Mouse (Mus musculus): ENCODE measurements around the gene Sec14l1. TPM values are rescaled to one million over a fixed set of nuclear protein-coding genes. Genes with fewer than 3 reads are reported as not detected.

The Sec14l1 gene
- polyA plus RNA-seq, 1 experiment from 2014 or later = 41.6 TPM

GRCm38 (mm10) chr11:117185076-117185933 lies 70.3 kb downstream of the Sec14l1 start:
- Histone ChIP-seq H3K27ac (ENCODE audit: low read depth, low read length) (no peak overlapping the region), H3K36me3 (ENCODE audit: control insufficient read depth, insufficient read depth, low read length) (no peaks in the 10 kb centered on the region), H3K4me2 (ENCODE audit: low read depth, low read length) (no peak overlapping the region), H3K9ac (replicated peaks; ENCODE audit: low read depth, low read length) (no peak overlapping the region), H3K9me3 (ENCODE audit: control insufficient read depth, low read length) (no peaks in the 10 kb centered on the region), H3K4me3 (ENCODE audit: low read depth, low read length) (no peak overlapping the region), H3K27me3 (ENCODE audit: control insufficient read depth, insufficient read depth, low read length) (no peaks in the 10 kb centered on the region), H3K4me1 (ENCODE audit: control insufficient read depth, insufficient read depth, low read length) (no peaks in the 10 kb centered on the region)
- ATAC-seq (ENCODE audit: low read depth) = no peak
- WGBS = 45% methylated on average over 21 of the region's 21 CpGs

GRCm38 (mm10) chr11:117191524-117191923 lies 76.6 kb downstream of the Sec14l1 start:
- no peak overlapping the region for H3K4me3 ChIP-seq (ENCODE audit: low read depth, low read length)
- H3K36me3 ChIP-seq (ENCODE audit: control insufficient read depth, insufficient read depth, low read length) = no peaks in the 10 kb centered on the region
- H3K9ac ChIP-seq (replicated peaks; ENCODE audit: low read depth, low read length) = no peak overlapping the region
- H3K9me3 ChIP-seq (ENCODE audit: control insufficient read depth, low read length) = no peaks in the 10 kb centered on the region
- 77% methylated on average over 5 of the region's 5 CpGs for WGBS
- no peaks in the 10 kb centered on the region for H3K27me3 ChIP-seq (ENCODE audit: control insufficient read depth, insufficient read depth, low read length)
- H3K4me1 ChIP-seq (ENCODE audit: control insufficient read depth, insufficient read depth, low read length) = no peaks in the 10 kb centered on the region
- no peak overlapping the region for H3K27ac ChIP-seq (ENCODE audit: low read depth, low read length)
- no peak overlapping the region for H3K4me2 ChIP-seq (ENCODE audit: low read depth, low read length)
- ATAC-seq (ENCODE audit: low read depth) = no peak

GRCm38 (mm10) chr11:117194475-117194937 lies 79.5 kb downstream of the Sec14l1 start:
- Histone ChIP-seq H3K4me1 (ENCODE audit: control insufficient read depth, insufficient read depth, low read length) (0 out of 2 replicates have a peak, but pooled peaks cover 4% of the 10 kb centered on the region), H3K36me3 (ENCODE audit: control insufficient read depth, insufficient read depth, low read length) (no peaks in the 10 kb centered on the region), H3K27ac (ENCODE audit: low read depth, low read length) (no peak overlapping the region), H3K9me3 (ENCODE audit: control insufficient read depth, low read length) (no peaks in the 10 kb centered on the region), H3K27me3 (ENCODE audit: control insufficient read depth, insufficient read depth, low read length) (peaks cover 11% of the 10 kb centered on the region), H3K4me3 (ENCODE audit: low read depth, low read length) (no peak overlapping the region), H3K9ac (replicated peaks; ENCODE audit: low read depth, low read length) (no peak overlapping the region), H3K4me2 (ENCODE audit: low read depth, low read length) (no peak overlapping the region)
- whole genome bisulfite sequencing = 79% methylated on average over 11 of the region's 11 CpGs
- ATAC-seq (ENCODE audit: low read depth) = no peak

GRCm38 (mm10) chr11:117195616-117196015 lies 80.6 kb downstream of the Sec14l1 start:
- Histone ChIP-seq H3K9me3 (ENCODE audit: control insufficient read depth, low read length) (no peaks in the 10 kb centered on the region), H3K27ac (ENCODE audit: low read depth, low read length) (no peak overlapping the region), H3K36me3 (ENCODE audit: control insufficient read depth, insufficient read depth, low read length) (no peaks in the 10 kb centered on the region), H3K4me1 (ENCODE audit: control insufficient read depth, insufficient read depth, low read length) (0 out of 2 replicates have a peak, but pooled peaks cover 4% of the 10 kb centered on the region), H3K27me3 (ENCODE audit: control insufficient read depth, insufficient read depth, low read length) (peaks cover 20% of the 10 kb centered on the region), H3K4me3 (ENCODE audit: low read depth, low read length) (no peak overlapping the region), H3K9ac (replicated peaks; ENCODE audit: low read depth, low read length) (no peak overlapping the region), H3K4me2 (ENCODE audit: low read depth, low read length) (no peak overlapping the region)
- 92% methylated on average over 6 of the region's 6 CpGs for WGBS
- ATAC-seq (ENCODE audit: low read depth) = no peak

- no peak for ATAC-seq (ENCODE audit: low read depth)
- Histone ChIP-seq H3K4me2 (ENCODE audit: low read depth, low read length) (no peak overlapping the region), H3K4me1 (ENCODE audit: control insufficient read depth, insufficient read depth, low read length) (0 out of 2 replicates have a peak, but pooled peaks cover 4% of the 10 kb centered on the region), H3K9ac (replicated peaks; ENCODE audit: low read depth, low read length) (no peak overlapping the region), H3K36me3 (ENCODE audit: control insufficient read depth, insufficient read depth, low read length) (no peaks in the 10 kb centered on the region), H3K27me3 (ENCODE audit: control insufficient read depth, insufficient read depth, low read length) (peaks cover 25% of the 10 kb centered on the region), H3K27ac (ENCODE audit: low read depth, low read length) (no peak overlapping the region), H3K4me3 (ENCODE audit: low read depth, low read length) (no peak overlapping the region), H3K9me3 (ENCODE audit: control insufficient read depth, low read length) (no peaks in the 10 kb centered on the region)
- WGBS = 92% methylated on average over 7 of the region's 7 CpGs
These were observed 81.7 kb downstream of the Sec14l1 start for GRCm38 (mm10) chr11:117196681-117197080.

GRCm38 (mm10) chr11:117198122-117198521 lies 83.2 kb downstream of the Sec14l1 start:
- H3K27ac ChIP-seq (ENCODE audit: low read depth, low read length) = no peak overlapping the region
- H3K27me3 ChIP-seq (ENCODE audit: control insufficient read depth, insufficient read depth, low read length) = peaks cover 25% of the 10 kb centered on the region
- no peak overlapping the region for H3K4me3 ChIP-seq (ENCODE audit: low read depth, low read length)
- no peak overlapping the region for H3K9ac ChIP-seq (replicated peaks; ENCODE audit: low read depth, low read length)
- no peak for ATAC-seq (ENCODE audit: low read depth)
- 0 out of 2 replicates have a peak, but pooled peaks cover 4% of the 10 kb centered on the region for H3K4me1 ChIP-seq (ENCODE audit: control insufficient read depth, insufficient read depth, low read length)
- H3K36me3 ChIP-seq (ENCODE audit: control insufficient read depth, insufficient read depth, low read length) = no peaks in the 10 kb centered on the region
- no peaks in the 10 kb centered on the region for H3K9me3 ChIP-seq (ENCODE audit: control insufficient read depth, low read length)
- H3K4me2 ChIP-seq (ENCODE audit: low read depth, low read length) = no peak overlapping the region
- WGBS = 84% methylated on average over 5 of the region's 5 CpGs

- H3K36me3 ChIP-seq (ENCODE audit: control insufficient read depth, insufficient read depth, low read length) = no peaks in the 10 kb centered on the region
- peak within 1 kb of the TSS; percentile 25 for H3K4me3 ChIP-seq (ENCODE audit: low read depth, low read length)
- peaks cover 25% of the 10 kb centered on the region for H3K27me3 ChIP-seq (ENCODE audit: control insufficient read depth, insufficient read depth, low read length)
- H3K27ac ChIP-seq (ENCODE audit: low read depth, low read length) = no peak within 1 kb of the TSS
- H3K4me2 ChIP-seq (ENCODE audit: low read depth, low read length) = peak within 1 kb of the TSS; percentile 52
- 2% methylated on average over 67 of the region's 70 CpGs for WGBS
- no peaks in the 10 kb centered on the region for H3K9me3 ChIP-seq (ENCODE audit: control insufficient read depth, low read length)
- no peak for ATAC-seq (ENCODE audit: low read depth)
- 0 out of 2 replicates have a peak, but pooled peaks cover 4% of the 10 kb centered on the region for H3K4me1 ChIP-seq (ENCODE audit: control insufficient read depth, insufficient read depth, low read length)
- H3K9ac ChIP-seq (replicated peaks; ENCODE audit: low read depth, low read length) = peak within 1 kb of the TSS; percentile 21; the same call in 1 of the 2 replicates
These were observed 84.6 kb downstream of the Sec14l1 start, which contains the start of gene Sept9 for GRCm38 (mm10) chr11:117199282-117200175. Sept9 (plus strand) TSS chr11:117199661.

GRCm38 (mm10) chr11:117201846-117202245 lies 86.9 kb downstream of the Sec14l1 start:
- Histone ChIP-seq H3K27me3 (ENCODE audit: control insufficient read depth, insufficient read depth, low read length) (peaks cover 25% of the 10 kb centered on the region), H3K36me3 (ENCODE audit: control insufficient read depth, insufficient read depth, low read length) (no peaks in the 10 kb centered on the region), H3K4me1 (ENCODE audit: control insufficient read depth, insufficient read depth, low read length) (0 out of 2 replicates have a peak, but pooled peaks cover 4% of the 10 kb centered on the region), H3K4me3 (ENCODE audit: low read depth, low read length) (no peak overlapping the region), H3K9ac (replicated peaks; ENCODE audit: low read depth, low read length) (no peak overlapping the region), H3K4me2 (ENCODE audit: low read depth, low read length) (no peak overlapping the region), H3K27ac (ENCODE audit: low read depth, low read length) (no peak overlapping the region), H3K9me3 (ENCODE audit: control insufficient read depth, low read length) (no peaks in the 10 kb centered on the region)
- no peak for ATAC-seq (ENCODE audit: low read depth)
- WGBS = 93% methylated on average over 12 of the region's 12 CpGs

All from neural tube, embryonic 14.5 days (tissue).